Mouse (Mus musculus): Measurements from ENCODE around the gene Trpv2. TPM values are rescaled to one million over a fixed set of nuclear protein-coding genes. Genes with fewer than 3 reads are reported as not detected.

The Trpv2 gene
- polyA plus RNA-seq, 2 experiments from 2014 or later = 65.8 to 93.5 TPM

GRCm38 (mm10) chr11:62604123-62604706, 29.9 kb downstream of the Trpv2 start:
- no peak for ATAC-seq

- no peak for ATAC-seq
Measured at GRCm38 (mm10) chr11:62604886-62605618, 30.8 kb downstream of the Trpv2 start.

- no peak for ATAC-seq
Measured at GRCm38 (mm10) chr11:62605619-62606298, 31.5 kb downstream of the Trpv2 start.

GRCm38 (mm10) chr11:62606299-62607169, 32.2 kb downstream of the Trpv2 start:
- no peak for ATAC-seq

GRCm38 (mm10) chr11:62607170-62607951, 33.1 kb downstream of the Trpv2 start:
- ATAC-seq = no peak

GRCm38 (mm10) chr11:62607952-62608201, 33.6 kb downstream of the Trpv2 start:
- ATAC-seq = no peak

- no peak for ATAC-seq
Measured at GRCm38 (mm10) chr11:62608826-62609675, 34.8 kb downstream of the Trpv2 start.

GRCm38 (mm10) chr11:62610304-62610703, 36.0 kb downstream of the Trpv2 start:
- no peak for ATAC-seq

GRCm38 (mm10) chr11:62612604-62613003, 38.3 kb downstream of the Trpv2 start:
- ATAC-seq = no peak

GRCm38 (mm10) chr11:62613657-62614365, 39.5 kb downstream of the Trpv2 start:
- peak; percentile 98 for ATAC-seq

- ATAC-seq = no peak
Measured at GRCm38 (mm10) chr11:62614876-62615410, 40.7 kb downstream of the Trpv2 start.

GRCm38 (mm10) chr11:62615456-62615855, 41.2 kb downstream of the Trpv2 start:
- no peak for ATAC-seq

- no peak for ATAC-seq
Measured at GRCm38 (mm10) chr11:62621079-62621478, 46.8 kb downstream of the Trpv2 start.

GRCm38 (mm10) chr11:62621586-62622283, 47.4 kb downstream of the Trpv2 start:
- ATAC-seq = no peak

GRCm38 (mm10) chr11:62622850-62623249, 48.6 kb downstream of the Trpv2 start:
- no peak for ATAC-seq

- ATAC-seq = no peak
Measured at GRCm38 (mm10) chr11:62624341-62625291, 50.3 kb downstream of the Trpv2 start.

- peak; percentile 49 for ATAC-seq
Measured at GRCm38 (mm10) chr11:62629352-62630224, 55.3 kb downstream of the Trpv2 start.
